Mouse (Mus musculus) megakaryocyte, embryonic 14.5 days (primary cell): ENCODE results near the gene Cir1.

Source experiments
- FLI1 ChIP-seq: IDR thresholded peaks from 2 replicates; pipeline ENCODE4 v1.6.1; 2012; ENCODE audit warnings: low read length, inconsistent platforms, mixed read lengths
- GATA1 ChIP-seq: IDR thresholded peaks from 3 replicates; pipeline ENCODE4 v1.6.1; 2012; ENCODE audit warnings: mixed read lengths, low read length, inconsistent platforms, borderline replicate concordance

GRCm38 (mm10) chr2:73275261-73276040 is 37.0 kb downstream of the Cir1 start:
- no peak for TF ChIP-seq GATA1
- TF ChIP-seq FLI1, result no peak
